Mouse (Mus musculus) myocyte (in vitro differentiated cells): Measurements from ENCODE around the gene Acbd3.

Experiments
- E2F4 ChIP-seq: IDR thresholded peaks from one replicate; pipeline ENCODE4 v1.6.1; 2011; ENCODE audit warnings: mild to moderate bottlenecking, control low read depth, moderate library complexity; ENCODE audit not compliant: insufficient read depth
- MAX ChIP-seq: IDR thresholded peaks from one replicate; pipeline ENCODE4 v1.6.1; 2011; ENCODE audit warnings: low read depth, mild to moderate bottlenecking, control low read depth
- MYOG ChIP-seq, 3 experiments: IDR thresholded peaks; one replicate each; pipeline ENCODE4 v1.6.1; 2011; ENCODE audit warnings: control low read depth in 2 of 3, low read depth in 2 of 3, mild to moderate bottlenecking in 2 of 3; ENCODE audit not compliant: insufficient read length in 2 of 3, control insufficient read depth in 1 of 3, insufficient read depth in 1 of 3
- POLR2A ChIP-seq: IDR thresholded peaks from one replicate; pipeline ENCODE4 v1.6.1; 2011; ENCODE audit warnings: low read depth, mild to moderate bottlenecking, control low read depth, moderate library complexity; ENCODE audit not compliant: insufficient read length
- POLR2AphosphoS2 ChIP-seq: IDR thresholded peaks from one replicate; pipeline ENCODE4 v1.6.1; 2011; ENCODE audit warnings: low read depth, control low read depth; ENCODE audit not compliant: insufficient read length
- TCF12 ChIP-seq: IDR thresholded peaks from one replicate; pipeline ENCODE4 v1.6.1; 2011; ENCODE audit warnings: mild to moderate bottlenecking, control low read depth; ENCODE audit not compliant: poor library complexity, insufficient read depth, severe bottlenecking

- TF ChIP-seq POLR2AphosphoS2 (no peak), TCF12 (no peak), MAX (no peak), POLR2A (no peak), E2F4 (no peak), MYOG (IDR thresholded peaks at IDR 0.05; ENCODE audit: control insufficient read depth in 1 of 3, insufficient read depth in 1 of 3, insufficient read length in 2 of 3, low read depth in 2 of 3) (no peak)
Measured at GRCm38 (mm10) chr1:180793445-180794117, 67.7 kb downstream of the Acbd3 start.
